Mouse (Mus musculus): Measurements from ENCODE around the gene Orc1.

DNA sequence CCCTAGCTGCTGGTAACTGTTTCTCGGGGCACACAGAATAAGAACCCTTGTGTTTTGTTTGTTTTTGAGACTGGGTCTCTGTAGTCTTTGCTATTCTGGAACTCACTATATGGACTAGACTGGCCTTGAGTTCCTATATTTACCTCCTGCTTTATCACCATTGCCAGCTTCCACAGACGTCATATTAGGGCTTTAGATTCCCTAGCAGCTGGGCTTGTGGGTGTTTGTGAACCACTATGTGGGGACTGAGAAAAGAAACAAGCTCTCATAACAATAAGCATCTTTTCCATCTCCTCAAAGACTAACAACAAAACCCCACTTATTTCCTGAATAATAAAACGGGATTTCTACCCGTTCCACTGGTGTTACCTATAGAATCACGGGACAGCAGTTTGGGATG is 31.7 kb downstream of the Orc1 start:
- TF ChIP-seq CTCF (IDR thresholded peaks at IDR 0.05) (no peak), EP300 (IDR thresholded peaks at IDR 0.05) (no peak)

All from lung, postnatal 0 days (tissue).